Mouse (Mus musculus) heart, embryonic 14.5 days (tissue): ENCODE results near the gene Kcmf1. TPM values are rescaled to one million over a fixed set of nuclear protein-coding genes. Genes with fewer than 3 reads are reported as not detected.

Experiments
- ATAC-seq: fragments of 200-750 bp; cut with Nextera tagmentation; 2 replicates; pipeline ENCODE4 v1.8.0; 2017; ENCODE audit warnings: low read depth, moderate TSS enrichment; ENCODE audit not compliant: insufficient number of reproducible peaks, insufficient read depth, low FRiP score
- H3K27ac ChIP-seq, 2 experiments: fragments of 200-500 bp in 1 of 2; fragments of 300-500 bp in 1 of 2; sonication (generic) in 1 of 2; replicated peaks in 1 of 2; 2 replicates each; pipeline ENCODE4 v1.5.1; 2012 to 2014; ENCODE audit warnings: low read depth in 2 of 2, low read length in 2 of 2, control low read depth in 1 of 2, mild to moderate bottlenecking in 1 of 2, mixed read lengths in 1 of 2; ENCODE audit not compliant: control insufficient read depth in 1 of 2, insufficient read depth in 1 of 2
- H3K27me3 ChIP-seq: fragments of 300-500 bp; sonication (generic); 2 replicates; pipeline ENCODE4 v1.6.1; 2014; ENCODE audit warnings: mild to moderate bottlenecking, low read length, control low read depth; ENCODE audit not compliant: control insufficient read depth, insufficient read depth
- H3K36me3 ChIP-seq: fragments of 300-500 bp; sonication (generic); 2 replicates; pipeline ENCODE4 v1.6.1; 2014; ENCODE audit warnings: mild to moderate bottlenecking, control low read depth, low read length, mixed read lengths; ENCODE audit not compliant: control insufficient read depth, insufficient read depth
- H3K4me1 ChIP-seq, 2 experiments: fragments of 200-500 bp in 1 of 2; fragments of 300-500 bp in 1 of 2; sonication (generic) in 1 of 2; 2 replicates each; pipeline ENCODE4 v1.6.1; 2012 to 2014; ENCODE audit warnings: low read length in 2 of 2, control low read depth in 1 of 2, mixed read lengths in 1 of 2; ENCODE audit not compliant: control insufficient read depth in 2 of 2, insufficient read depth in 2 of 2
- H3K4me2 ChIP-seq: fragments of 300-500 bp; sonication (generic); 2 replicates; pipeline ENCODE4 v1.6.1; 2014; ENCODE audit warnings: mild to moderate bottlenecking, low read length
- H3K4me3 ChIP-seq, 2 experiments: fragments of 200-500 bp in 1 of 2; fragments of 300-500 bp in 1 of 2; sonication (generic) in 1 of 2; 2 replicates each; pipeline ENCODE4 v1.5.1; 2012 to 2014; ENCODE audit warnings: low read length in 2 of 2, mild to moderate bottlenecking in 2 of 2, control low read depth in 1 of 2, low read depth in 1 of 2, moderate library complexity in 1 of 2; ENCODE audit not compliant: control insufficient read depth in 1 of 2, insufficient read depth in 1 of 2
- H3K9ac ChIP-seq: fragments of 300-500 bp; sonication (generic); 2 replicates; pipeline ENCODE4 v1.6.1; 2014; ENCODE audit warnings: mild to moderate bottlenecking, low read length
- H3K9me3 ChIP-seq: fragments of 300-500 bp; sonication (generic); 2 replicates; pipeline ENCODE4 v1.6.1; 2016; ENCODE audit warnings: low read length, control low read depth; ENCODE audit not compliant: control insufficient read depth
- WGBS: fragments of 180-500 bp; shearing (Covaris S2); extraction: QIAGEN DNeasy Blood & Tissue Kit; methylation state at CpG from one replicate; pipeline ENCODE4 v1.1.7; 2014; 5-methylcytosine and 5-hydroxymethylcytosine counted together
- polyA plus RNA-seq: library from polyadenylated mRNA; unstranded; fragments of >200 nt; fragmentation: Nextera tagmentation; extraction: Ambion mirVana; gene quantifications from 2 replicates; pipeline ENCODE4 v1.2.1, GENCODE M21; 2014

Kcmf1 gene
- polyA plus RNA-seq, 1 experiment from 2014 or later: 62.5 TPM

GRCm38 (mm10) chr6:72918510-72919033 is 18.8 kb upstream of the Kcmf1 start:
- Histone ChIP-seq H3K4me3 (no peak overlapping the region), H3K27me3 (no peaks in the 10 kb centered on the region), H3K9ac (no peak overlapping the region), H3K9me3 (no peaks in the 10 kb centered on the region), H3K4me1 (no peaks in the 10 kb centered on the region), H3K36me3 (no peaks in the 10 kb centered on the region), H3K4me2 (no peak overlapping the region), H3K27ac (no peak overlapping the region)
- no peak for ATAC-seq
- WGBS: 63% methylated on average over 9 of the region's 9 CpGs

DNA sequence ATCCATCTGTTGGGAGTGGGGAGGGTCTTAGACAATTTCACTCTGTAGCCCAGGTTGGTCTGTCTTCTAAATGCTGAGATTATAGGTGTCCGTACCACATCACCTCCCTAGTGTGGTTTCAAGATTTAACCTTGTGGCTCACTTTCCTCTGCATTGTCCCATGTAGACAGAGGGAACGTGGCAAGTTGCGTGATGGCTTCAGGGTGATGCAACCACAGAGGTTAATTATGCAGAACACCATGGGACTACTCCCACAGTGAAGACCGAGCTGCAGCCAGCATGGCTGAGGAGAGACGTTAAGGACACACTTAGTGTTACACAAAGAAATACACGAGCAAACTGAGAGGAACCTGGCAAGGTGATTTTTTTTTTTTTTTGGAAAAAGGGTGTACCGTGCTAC is 16.6 kb upstream of the Kcmf1 start:
- no peak for ATAC-seq
- no peak overlapping the region for H3K9ac ChIP-seq
- no peak overlapping the region for H3K4me3 ChIP-seq
- no peaks in the 10 kb centered on the region for H3K27me3 ChIP-seq
- H3K4me2 ChIP-seq: no peak overlapping the region
- H3K9me3 ChIP-seq: 0 out of 2 replicates have a peak, but pooled peaks cover under 1% of the 10 kb centered on the region
- H3K27ac ChIP-seq: no peak overlapping the region
- no peaks in the 10 kb centered on the region for H3K36me3 ChIP-seq
- H3K4me1 ChIP-seq: no peaks in the 10 kb centered on the region
- 79% methylated on average over 7 of the region's 7 CpGs for WGBS

GRCm38 (mm10) chr6:72914087-72914749 is 14.4 kb upstream of the Kcmf1 start:
- ATAC-seq: no peak
- 76% methylated on average over 6 of the region's 6 CpGs for WGBS
- Histone ChIP-seq H3K4me1 (no peaks in the 10 kb centered on the region), H3K9ac (no peak overlapping the region), H3K9me3 (0 out of 2 replicates have a peak, but pooled peaks cover 5% of the 10 kb centered on the region), H3K4me3 (no peak overlapping the region), H3K36me3 (no peaks in the 10 kb centered on the region), H3K27ac (no peak overlapping the region), H3K4me2 (no peak overlapping the region), H3K27me3 (no peaks in the 10 kb centered on the region)

DNA sequence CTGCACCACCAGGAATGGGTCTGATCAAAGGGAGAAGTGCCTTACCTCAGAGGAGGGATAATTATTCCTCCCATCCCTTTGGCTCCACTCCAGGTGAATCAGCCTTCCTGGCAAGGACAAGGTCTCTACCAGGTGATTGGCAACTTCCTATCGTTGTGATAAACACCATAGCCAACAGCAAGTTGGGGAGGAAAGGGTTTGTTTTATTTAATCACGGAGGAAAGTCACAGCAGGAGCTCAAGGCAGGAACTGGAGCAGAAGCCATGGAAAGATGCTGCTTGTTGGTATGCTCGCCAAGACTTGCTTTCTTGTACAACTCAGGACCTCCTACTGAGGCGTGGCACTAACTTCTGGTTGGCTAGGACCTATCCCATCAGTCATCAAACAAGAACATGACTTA is 11.5 kb upstream of the Kcmf1 start:
- Histone ChIP-seq H3K4me3 (no peak overlapping the region), H3K27me3 (no peaks in the 10 kb centered on the region), H3K4me2 (no peak overlapping the region), H3K36me3 (no peaks in the 10 kb centered on the region), H3K9me3 (0 out of 2 replicates have a peak, but pooled peaks cover 5% of the 10 kb centered on the region), H3K4me1 (no peaks in the 10 kb centered on the region), H3K27ac (no peak overlapping the region), H3K9ac (no peak overlapping the region)
- 55% methylated on average over 4 of the region's 4 CpGs for WGBS
- no peak for ATAC-seq

DNA sequence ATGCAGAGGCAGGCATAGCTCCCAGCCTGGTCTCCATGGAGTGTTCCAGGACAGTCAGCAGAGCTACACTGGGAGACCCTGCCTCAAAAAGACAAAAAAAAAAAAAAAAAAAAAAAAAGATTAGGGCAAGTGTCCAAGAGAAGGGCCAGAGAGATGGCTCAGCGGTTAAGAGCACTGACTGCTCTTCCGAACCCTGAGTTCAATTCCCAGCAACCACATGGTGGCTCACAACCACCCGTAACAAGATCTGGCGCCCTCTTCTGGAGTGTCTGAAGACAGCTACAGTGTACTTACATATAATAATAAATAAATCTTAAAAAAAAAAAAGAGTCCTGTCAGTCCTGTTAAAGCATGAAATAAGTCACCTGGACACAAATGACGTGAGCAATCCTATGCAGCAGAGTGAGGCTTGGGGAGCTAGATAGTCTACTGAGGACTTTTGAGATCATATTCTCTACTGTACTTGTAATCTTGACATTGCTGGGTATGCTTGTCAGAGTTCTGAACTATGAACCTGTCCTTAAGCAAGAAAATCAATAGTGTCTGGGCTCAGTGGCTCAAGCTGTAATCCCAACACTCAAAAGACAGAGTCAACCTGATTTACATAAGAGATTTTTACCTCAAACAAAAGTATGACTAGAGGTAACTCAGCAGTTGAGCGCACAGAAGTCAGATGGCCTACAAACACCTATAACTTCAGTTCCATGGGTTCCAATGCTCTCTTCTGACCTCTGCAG is 2.6 kb upstream of the Kcmf1 start:
- Histone ChIP-seq H3K4me3 (no peak overlapping the region), H3K36me3 (no peaks in the 10 kb centered on the region), H3K4me1 (peaks cover 6 to 17% of the 10 kb centered on the region in 2 experiments), H3K9ac (no peak overlapping the region), H3K4me2 (no peak overlapping the region), H3K9me3 (no peaks in the 10 kb centered on the region), H3K27ac (no peak overlapping the region), H3K27me3 (no peaks in the 10 kb centered on the region)
- WGBS: 71% methylated on average over 6 of the region's 6 CpGs
- no peak for ATAC-seq

DNA sequence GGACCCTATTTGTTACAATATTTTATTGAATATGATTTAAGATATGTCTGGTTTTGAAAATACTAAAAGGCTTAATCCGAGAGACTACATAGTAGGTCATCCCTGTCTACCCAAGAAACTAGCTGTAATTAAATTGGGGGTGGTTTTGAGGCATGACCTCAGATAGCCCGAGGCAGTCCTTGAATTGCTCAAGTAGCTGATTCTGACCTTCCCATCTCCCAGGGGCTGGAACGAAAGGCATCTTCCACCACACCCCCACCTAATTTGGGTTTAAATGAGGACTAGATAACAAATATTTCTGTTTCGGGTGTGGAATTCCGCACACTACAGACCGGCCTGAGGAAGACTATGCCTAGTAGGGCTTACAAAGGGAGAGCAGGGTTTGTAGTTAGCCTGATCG is 1.2 kb upstream of the Kcmf1 start:
- WGBS: 37% methylated on average over 7 of the region's 7 CpGs
- ATAC-seq: no peak
- Histone ChIP-seq H3K36me3 (peaks cover 9% of the 10 kb centered on the region; the same call in 1 of the 2 replicates), H3K9ac (peak overlapping the region; percentile 100), H3K27ac (peak overlapping the region; percentile 97 to 99; a peak in 3 of 4 replicates), H3K4me2 (peak overlapping the region; percentile 89), H3K4me3 (peak overlapping the region in 1 of 2 experiments; percentile 99; a peak in 3 of 4 replicates), H3K4me1 (peaks cover 10 to 32% of the 10 kb centered on the region in 2 experiments), H3K9me3 (no peaks in the 10 kb centered on the region), H3K27me3 (no peaks in the 10 kb centered on the region)

DNA sequence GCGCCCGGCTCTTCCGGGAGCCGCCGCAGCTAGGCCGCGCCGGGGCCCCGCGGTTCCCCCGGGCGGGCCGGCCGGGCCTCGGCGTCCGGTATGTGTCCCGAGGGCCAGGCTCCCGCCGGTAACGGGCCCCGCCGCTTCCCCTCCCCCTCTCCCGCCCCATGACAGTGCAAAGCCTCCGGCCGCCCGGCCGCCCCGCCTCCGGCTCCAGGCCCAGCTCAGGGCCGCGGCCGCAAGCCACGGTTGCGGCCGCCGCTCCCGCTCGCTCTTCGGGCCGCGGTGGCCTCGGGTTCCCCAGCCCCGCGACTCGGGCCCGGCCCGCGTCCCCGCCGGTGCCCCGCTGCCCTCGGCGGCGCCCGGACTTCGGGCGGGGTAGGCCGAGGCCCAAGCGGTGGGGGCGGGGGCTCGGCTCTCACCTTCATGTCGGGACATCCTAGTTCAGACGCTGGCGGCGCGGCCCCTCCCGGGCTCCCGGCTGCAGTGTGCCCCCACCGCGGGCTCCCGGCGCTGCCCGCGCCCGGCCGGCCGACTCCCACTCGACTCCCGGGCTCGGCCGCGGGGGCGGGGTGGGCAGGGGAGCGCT is 488 bp downstream of the Kcmf1 start:
- H3K4me3 ChIP-seq: peak overlapping the region; percentile 99
- H3K36me3 ChIP-seq: peaks cover 9% of the 10 kb centered on the region; the same call in 1 of the 2 replicates
- H3K4me2 ChIP-seq: peak overlapping the region; percentile 89
- no peaks in the 10 kb centered on the region for H3K27me3 ChIP-seq
- under 1% methylated on average over 81 of the region's 85 CpGs for WGBS
- peak overlapping the region; percentile 95 to 99 for H3K27ac ChIP-seq
- H3K9me3 ChIP-seq: no peaks in the 10 kb centered on the region
- peak overlapping the region; percentile 100 for H3K9ac ChIP-seq
- peak; percentile 54 for ATAC-seq
- H3K4me1 ChIP-seq: peaks cover 16 to 48% of the 10 kb centered on the region in 2 experiments
